Mouse (Mus musculus): ENCODE measurements around the gene Lrrd1. TPM values are rescaled to one million over a fixed set of nuclear protein-coding genes. Genes with fewer than 3 reads are reported as not detected.

Lrrd1 gene
- total RNA-seq, 2 experiments from 2014 or later: not detected

Other genes with a start within 250 kb of the Lrrd1 start
- 1 to 10 TPM; 5.6 to 7.4 TPM for gene Pex1, start 249.1 kb upstream of the Lrrd1 start, total RNA-seq (2021)
- 1 to 10 TPM; 4.8 to 5.8 TPM for gene Rbm48, start 248.6 kb upstream of the Lrrd1 start, total RNA-seq (2021)
- gene Tmbim7, start 194.0 kb upstream of the Lrrd1 start, total RNA-seq (2021): not detected
- 10 to 100 TPM; 63.6 to 70.5 TPM for gene Gatad1, start 188.0 kb upstream of the Lrrd1 start, total RNA-seq (2021)
- gene Ankib1, start 42.2 kb upstream of the Lrrd1 start, total RNA-seq (2021): 10 to 100 TPM; 18.2 to 19.0 TPM
- gene Krit1, start 42.0 kb upstream of the Lrrd1 start, total RNA-seq (2021): 10 to 100 TPM; 14.5 to 15.3 TPM
- 1 to 10 TPM; 1.3 to 1.7 TPM for gene Mterf1a, start 48.8 kb downstream of the Lrrd1 start, total RNA-seq (2021)
- gene Akap9, start 82.9 kb downstream of the Lrrd1 start, total RNA-seq (2021): 10 to 100 TPM; 33.9 to 40.6 TPM